Mouse (Mus musculus) cerebellum, adult 2 months (tissue): Measurements from ENCODE around the gene Fkbp8. TPM values are rescaled to one million over a fixed set of nuclear protein-coding genes. Genes with fewer than 3 reads are reported as not detected.

Source experiments
- DNase-seq, 2 experiments: peaks; one replicate each; pipeline ENCODE4 v3.0.0; 2021
- H3K27ac ChIP-seq: fragments of 200-500 bp; 2 replicates; pipeline ENCODE4 v1.5.1; 2012; ENCODE audit warnings: low read length, control low read depth, inconsistent platforms; ENCODE audit not compliant: insufficient read depth
- H3K27me3 ChIP-seq: fragments of 200-500 bp; 2 replicates; pipeline ENCODE4 v1.6.1; 2012; ENCODE audit warnings: inconsistent platforms, mild to moderate bottlenecking, low read length, moderate library complexity; ENCODE audit not compliant: control insufficient read depth, insufficient read depth
- H3K4me1 ChIP-seq: fragments of 200-500 bp; 2 replicates; pipeline ENCODE4 v1.6.1; 2011; ENCODE audit warnings: low read length; ENCODE audit not compliant: control insufficient read depth, insufficient read depth
- H3K4me3 ChIP-seq: fragments of 200-500 bp; replicated peaks from 2 replicates; pipeline ENCODE3; 2011; ENCODE audit warnings: mild to moderate bottlenecking, low read depth, low read length, control low read depth; ENCODE audit not compliant: insufficient read depth
- CTCF ChIP-seq: fragments of 200-500 bp; IDR thresholded peaks from 2 replicates; pipeline ENCODE4 v1.5.1; 2011; ENCODE audit warnings: low read depth, mild to moderate bottlenecking, control low read depth, low read length, moderate library complexity, borderline replicate concordance; ENCODE audit not compliant: insufficient read depth
- POLR2A ChIP-seq: fragments of 200-500 bp; IDR thresholded peaks from 2 replicates; pipeline ENCODE4 v1.6.1; 2011; ENCODE audit warnings: low read length, control low read depth, borderline replicate concordance; ENCODE audit not compliant: insufficient read depth
- WGBS: fragments of 180-500 bp; shearing (Covaris S2); methylation state at CpG from one replicate; pipeline ENCODE4 v1.1.7; 2018; 5-methylcytosine and 5-hydroxymethylcytosine counted together
- polyA plus RNA-seq: library from polyadenylated mRNA; depleted of rRNA; stranded (reverse); fragments of >200 nt; gene quantifications from 2 replicates; pipeline ENCODE4 v1.2.3, GENCODE M21; 2012

The Fkbp8 gene
- polyA plus RNA-seq, 1 experiment, result 552 TPM

GRCm38 (mm10) chr8:70528182-70528797 lies 766 bp downstream of the Fkbp8 start:
- TF ChIP-seq POLR2A (peak; percentile 4; the same call in 1 of the 2 replicates), CTCF (no peak)
- H3K27ac ChIP-seq, result no peak overlapping the region; the same call in 1 of the 2 replicates
- 21% methylated on average over 13 of the region's 13 CpGs for whole genome bisulfite sequencing
- H3K27me3 ChIP-seq, result no peaks in the 10 kb centered on the region
- DNase-seq, result no peak
- peak overlapping the region; percentile 80 for H3K4me3 ChIP-seq
- H3K4me1 ChIP-seq, result peaks cover 8% of the 10 kb centered on the region

- H3K4me3 ChIP-seq, result no peak overlapping the region
- peaks cover 8% of the 10 kb centered on the region for H3K4me1 ChIP-seq
- TF ChIP-seq CTCF (no peak), POLR2A (no peak)
- H3K27me3 ChIP-seq, result no peaks in the 10 kb centered on the region
- DNase-seq, result no peak
- WGBS, result 67% methylated on average over 5 of the region's 5 CpGs
- no peak overlapping the region for H3K27ac ChIP-seq
These were observed 1.8 kb downstream of the Fkbp8 start for GRCm38 (mm10) chr8:70529299-70529698.

GRCm38 (mm10) chr8:70529741-70530161 lies 2.2 kb downstream of the Fkbp8 start:
- WGBS, result 94% methylated on average over 3 of the region's 3 CpGs
- Histone ChIP-seq H3K27me3 (no peaks in the 10 kb centered on the region), H3K4me1 (peaks cover 8% of the 10 kb centered on the region), H3K4me3 (no peak overlapping the region), H3K27ac (no peak overlapping the region)
- DNase-seq, result no peak
- TF ChIP-seq CTCF (no peak), POLR2A (no peak)

GRCm38 (mm10) chr8:70530314-70530713 lies 2.8 kb downstream of the Fkbp8 start:
- H3K4me1 ChIP-seq, result peaks cover 8% of the 10 kb centered on the region
- H3K27me3 ChIP-seq, result no peaks in the 10 kb centered on the region
- TF ChIP-seq CTCF, result no peak
- TF ChIP-seq POLR2A, result no peak
- 94% methylated on average over 2 of the region's 2 CpGs for WGBS
- no peak overlapping the region for H3K4me3 ChIP-seq
- no peak for DNase-seq
- H3K27ac ChIP-seq, result no peak overlapping the region

GRCm38 (mm10) chr8:70534281-70534680 lies 6.8 kb downstream of the Fkbp8 start:
- DNase-seq, result no peak
- no peak overlapping the region for H3K27ac ChIP-seq

GRCm38 (mm10) chr8:70535221-70535620 lies 7.7 kb downstream of the Fkbp8 start:
- no peaks in the 10 kb centered on the region for H3K4me1 ChIP-seq
- H3K4me3 ChIP-seq, result no peak overlapping the region

More at GRCm38 (mm10) chr8:70534281-70534680, 6.8 kb downstream of the Fkbp8 start:
- H3K4me3 ChIP-seq, result no peak overlapping the region
- WGBS, result 85% methylated on average over 12 of the region's 12 CpGs
- no peaks in the 10 kb centered on the region for H3K27me3 ChIP-seq
- TF ChIP-seq CTCF (no peak), POLR2A (no peak)
- peaks cover 2% of the 10 kb centered on the region for H3K4me1 ChIP-seq

GRCm38 (mm10) chr8:70535701-70536100 lies 8.2 kb downstream of the Fkbp8 start:
- H3K27ac ChIP-seq, result no peak overlapping the region
- no peak overlapping the region for H3K4me3 ChIP-seq
- WGBS, result 90% methylated on average over 2 of the region's 2 CpGs
- no peak for DNase-seq
- no peaks in the 10 kb centered on the region; the same call in 1 of the 2 replicates for H3K4me1 ChIP-seq
- no peaks in the 10 kb centered on the region for H3K27me3 ChIP-seq
- TF ChIP-seq POLR2A, result no peak
- no peak for TF ChIP-seq CTCF

More at GRCm38 (mm10) chr8:70535221-70535620, 7.7 kb downstream of the Fkbp8 start:
- WGBS, result 95% methylated on average over 3 of the region's 3 CpGs
- Histone ChIP-seq H3K27me3 (no peaks in the 10 kb centered on the region), H3K27ac (no peak overlapping the region)
- TF ChIP-seq CTCF (no peak), POLR2A (no peak)
- DNase-seq, result no peak

- no peak overlapping the region for H3K27ac ChIP-seq
- 23% methylated on average over 24 of the region's 24 CpGs for whole genome bisulfite sequencing
- TF ChIP-seq POLR2A (no peak), CTCF (no peak)
- H3K4me1 ChIP-seq, result peaks cover 5% of the 10 kb centered on the region; the same call in 1 of the 2 replicates
- DNase-seq, result peak; percentile 50 to 55
- H3K27me3 ChIP-seq, result no peaks in the 10 kb centered on the region
- H3K4me3 ChIP-seq, result peak overlapping the region; percentile 61
These were observed 10.6 kb downstream of the Fkbp8 start for GRCm38 (mm10) chr8:70538024-70538579.
